Mouse (Mus musculus): ENCODE results near the gene Tsacc. TPM values are rescaled to one million over a fixed set of nuclear protein-coding genes. Genes with fewer than 3 reads are reported as not detected.
A peak's percentile ranks its signal among the peaks of the same experiment; 100 is the strongest.

Tsacc gene
- polyA plus RNA-seq (2015; fragmentation: Nextera tagmentation; extraction: Ambion mirVana), result 6.3 and 6.9 TPM in 2 replicates

DNA sequence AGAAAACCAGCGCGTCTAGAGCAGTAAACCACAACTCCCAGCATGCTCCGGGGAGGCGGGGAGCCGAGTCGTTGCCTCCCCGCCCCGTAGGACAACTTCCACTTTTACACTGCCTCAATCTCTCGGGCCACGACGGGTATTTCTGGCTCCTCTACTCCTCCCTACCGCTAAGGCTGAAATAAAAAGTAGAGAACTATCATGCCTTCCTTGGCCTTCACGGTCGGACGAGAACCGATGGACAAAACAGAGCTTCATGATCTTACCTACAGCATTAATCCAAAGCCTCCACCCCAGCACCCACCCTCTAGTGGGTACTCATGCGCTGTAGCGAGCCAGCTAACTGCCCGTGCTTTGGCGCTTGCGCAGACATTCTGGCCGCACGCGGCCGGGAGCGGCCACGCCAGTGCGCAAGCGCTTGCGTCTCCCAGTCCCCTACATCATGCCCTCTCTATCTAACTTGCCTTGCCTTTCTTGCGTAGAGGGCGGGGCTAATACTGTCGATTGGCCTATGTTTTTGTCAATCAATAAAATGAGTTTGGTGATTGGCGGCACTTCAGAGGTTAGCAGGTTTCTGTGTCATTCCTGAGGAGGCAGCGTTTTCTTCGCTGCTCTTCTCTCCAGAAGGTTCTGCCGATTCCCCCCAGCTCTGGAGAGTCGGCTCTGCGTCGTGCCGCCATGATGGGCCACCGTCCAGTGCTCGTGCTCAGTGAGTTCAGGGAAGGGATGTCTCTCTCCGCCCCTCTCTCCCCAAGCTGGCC is at the start of gene Tsacc, which contains the start of gene Cct3:
TSS of gene Tsacc (minus strand) at position 439 of the 758 bp plus-strand sequence.
TSS of gene Cct3 (plus strand) at position 556 of the 758 bp plus-strand sequence.
- ATAC-seq (ENCODE audit: low read depth) (peak; percentile 98), DNase-seq (peak; percentile 93)
- Histone ChIP-seq H3K4me1 (replicated peaks) (peaks cover 31% of the 10 kb centered on the region), H3K27me3 (no peaks in the 10 kb centered on the region), H3K4me3 (replicated peaks) (peak within 1 kb of the TSS; percentile 89), H3K36me3 (peaks cover 29% of the 10 kb centered on the region), H3K4me2 (peak within 1 kb of the TSS; percentile 85), H3K27ac (peak within 1 kb of the TSS; percentile 95), H3K9me3 (replicated peaks) (no peaks in the 10 kb centered on the region), H3K9ac (peak within 1 kb of the TSS; percentile 90)
- 0% methylated on average over 44 of the region's 44 CpGs for WGBS (ENCODE audit: insufficient replicate concordance)

DNA sequence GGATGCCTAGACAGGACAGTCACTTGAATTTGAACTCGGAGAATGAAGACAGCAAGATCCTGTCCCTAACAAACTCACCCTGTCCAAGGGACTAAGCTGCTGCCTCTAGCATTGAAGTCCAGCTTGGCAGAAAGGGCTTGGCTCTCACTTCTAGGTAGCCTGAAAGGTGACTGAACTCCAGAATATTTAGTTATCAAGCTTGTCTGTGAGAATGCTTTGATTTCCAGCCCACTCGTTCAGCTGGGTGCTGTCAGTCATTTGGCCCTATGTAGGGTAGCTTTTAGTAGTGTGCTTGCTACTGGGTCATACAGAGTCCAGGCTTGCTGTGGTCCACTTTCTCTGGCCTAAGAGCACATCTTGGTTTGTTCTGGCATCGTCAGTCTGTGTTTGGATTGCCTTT is 42.2 kb upstream of the Tsacc start:
- H3K36me3 ChIP-seq, result peaks cover 33% of the 10 kb centered on the region
- no peaks in the 10 kb centered on the region for H3K27me3 ChIP-seq
- H3K27ac ChIP-seq, result peak overlapping the region; percentile 97
- peak overlapping the region; percentile 77 for H3K4me3 ChIP-seq (replicated peaks)
- no peak for DNase-seq
- H3K4me1 ChIP-seq (replicated peaks), result peaks cover 59% of the 10 kb centered on the region
- ATAC-seq (ENCODE audit: low read depth), result no peak
- H3K4me2 ChIP-seq, result peak overlapping the region; percentile 81
- 53% methylated on average over 3 of the region's 3 CpGs for WGBS (ENCODE audit: insufficient replicate concordance)
- H3K9ac ChIP-seq, result peak overlapping the region; percentile 70
- H3K9me3 ChIP-seq (replicated peaks), result no peaks in the 10 kb centered on the region

DNA sequence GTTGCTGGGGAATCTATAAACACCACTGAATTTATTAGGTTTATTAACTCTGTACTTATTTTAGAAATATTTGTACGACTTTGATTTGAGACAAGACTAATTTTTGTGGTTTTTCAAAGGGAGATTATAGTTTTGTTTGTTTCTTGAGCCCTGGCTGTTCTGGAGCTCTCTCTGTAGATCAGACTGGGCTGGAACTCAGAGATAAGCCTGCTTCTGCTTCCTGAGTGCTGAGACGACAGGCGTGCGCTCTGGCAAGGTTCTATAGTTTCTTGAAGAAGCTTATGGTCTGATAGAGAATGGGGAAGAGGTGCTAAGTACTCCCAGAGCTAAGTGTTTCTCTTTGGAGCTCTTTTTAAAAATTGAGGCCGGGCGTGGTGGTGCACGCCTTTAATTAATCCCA is 41.5 kb upstream of the Tsacc start:
- Histone ChIP-seq H3K27me3 (no peaks in the 10 kb centered on the region), H3K4me1 (replicated peaks) (peaks cover 66% of the 10 kb centered on the region), H3K9ac (peak overlapping the region; percentile 90), H3K9me3 (replicated peaks) (no peaks in the 10 kb centered on the region), H3K27ac (peak overlapping the region; percentile 97), H3K4me2 (peak overlapping the region; percentile 81), H3K36me3 (peaks cover 26% of the 10 kb centered on the region), H3K4me3 (replicated peaks) (peak overlapping the region; percentile 77)
- 19% methylated on average over 7 of the region's 7 CpGs for WGBS (ENCODE audit: insufficient replicate concordance)
- DNase-seq, result peak; percentile 68
- ATAC-seq (ENCODE audit: low read depth), result peak; percentile 66

DNA sequence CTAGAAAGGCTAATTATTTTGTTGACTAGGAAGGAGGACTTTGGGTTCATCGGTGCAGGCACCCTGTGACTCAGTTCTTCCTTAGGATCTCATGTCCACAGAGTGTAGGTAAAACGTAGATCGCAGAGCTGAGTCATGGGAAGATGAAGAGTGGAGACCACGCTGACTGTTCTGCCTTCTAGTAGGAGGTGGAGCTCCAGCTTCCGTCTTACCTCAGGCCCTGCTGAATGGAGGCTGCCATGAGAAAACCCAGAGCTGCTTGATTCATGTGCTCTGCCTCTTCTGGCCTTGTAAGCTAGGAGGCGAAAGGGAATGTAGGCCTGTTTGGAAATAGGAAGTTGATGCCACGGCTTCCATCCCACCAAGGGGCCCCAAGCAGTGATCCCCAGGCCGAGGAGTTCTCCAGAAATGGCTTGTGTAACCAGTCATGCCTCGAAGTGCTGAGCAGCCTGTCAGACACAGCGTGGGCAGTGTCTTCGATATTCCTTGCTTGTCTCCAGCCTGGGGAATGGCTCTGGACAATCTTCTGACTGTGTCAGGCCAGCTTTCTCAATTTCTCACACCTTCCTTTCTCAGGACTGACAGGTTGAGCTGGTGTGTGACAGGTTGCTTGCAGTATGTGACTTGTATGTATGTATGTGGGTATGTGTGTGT is 40.7 kb upstream of the Tsacc start:
- peak; percentile 61 for ATAC-seq (ENCODE audit: low read depth)
- WGBS (ENCODE audit: insufficient replicate concordance), result 21% methylated on average over 11 of the region's 11 CpGs
- Histone ChIP-seq H3K4me2 (peak overlapping the region; percentile 81), H3K36me3 (peaks cover 18% of the 10 kb centered on the region), H3K27me3 (no peaks in the 10 kb centered on the region), H3K4me1 (replicated peaks) (peaks cover 68% of the 10 kb centered on the region), H3K4me3 (replicated peaks) (peak overlapping the region; percentile 77), H3K9me3 (replicated peaks) (no peaks in the 10 kb centered on the region), H3K9ac (peak overlapping the region; percentile 90), H3K27ac (peak overlapping the region; percentile 97)
- peak; percentile 63 for DNase-seq

DNA sequence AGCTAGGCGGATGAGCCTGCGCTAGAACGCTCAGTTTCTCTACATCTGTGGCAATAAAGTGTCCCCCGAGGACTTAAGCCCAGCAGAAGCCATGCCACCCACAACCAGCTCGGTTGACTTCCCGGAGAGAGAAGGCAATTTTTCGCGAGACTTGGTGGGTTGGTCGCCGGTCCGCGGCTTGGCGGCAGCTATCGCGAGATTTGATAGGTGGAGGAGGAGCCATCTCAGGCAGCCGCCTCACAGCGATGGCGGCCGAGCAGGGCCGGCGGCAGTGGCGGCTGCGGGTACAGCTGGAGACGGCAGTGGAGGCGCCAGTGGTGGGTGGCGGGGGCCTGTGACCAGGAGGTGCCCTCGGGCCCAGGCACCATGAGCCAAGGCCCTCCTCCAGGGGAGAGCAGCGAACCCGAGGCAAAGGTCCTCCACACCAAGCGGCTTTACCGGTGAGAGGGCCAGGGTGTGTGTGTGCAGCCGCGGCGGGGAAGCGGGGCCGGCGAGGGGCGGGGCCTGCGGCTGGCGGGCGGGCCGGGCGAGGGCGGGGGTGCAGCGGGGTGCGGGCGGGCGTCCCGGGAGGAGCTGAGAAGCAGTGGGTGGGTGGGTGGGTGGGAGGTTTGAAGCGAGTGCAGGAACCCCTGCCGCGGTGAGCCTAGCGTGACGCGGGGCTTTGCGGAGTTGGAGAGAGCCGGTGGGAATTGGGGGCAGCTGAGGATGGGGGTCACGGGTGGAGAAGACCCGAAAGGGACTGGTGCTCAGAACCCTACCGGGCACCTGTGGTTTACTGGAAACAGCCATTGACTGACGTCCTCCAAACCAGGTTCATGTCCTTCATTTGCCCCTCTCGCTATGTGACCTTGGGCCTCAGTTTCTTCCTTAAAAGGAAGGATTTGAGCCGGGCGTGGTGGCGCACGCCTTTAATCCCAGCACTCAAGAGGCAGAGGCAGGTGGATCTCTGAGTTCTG is 39.5 kb upstream of the Tsacc start, which contains the start of the genes Tmem79 and Smg5:
TSS of gene Tmem79 (minus strand) at position 91 of the 956 bp plus-strand sequence.
TSS of gene Smg5 (plus strand) at position 203 of the 956 bp plus-strand sequence.
- Histone ChIP-seq H3K36me3 (peaks cover 6% of the 10 kb centered on the region), H3K4me3 (replicated peaks) (peak within 1 kb of the TSS; percentile 77), H3K4me2 (peak within 1 kb of the TSS; percentile 81), H3K9ac (peak within 1 kb of the TSS; percentile 90), H3K9me3 (replicated peaks) (no peaks in the 10 kb centered on the region), H3K27ac (peak within 1 kb of the TSS; percentile 97), H3K4me1 (replicated peaks) (peaks cover 63% of the 10 kb centered on the region), H3K27me3 (no peaks in the 10 kb centered on the region)
- peak; percentile 84 for ATAC-seq (ENCODE audit: low read depth)
- WGBS (ENCODE audit: insufficient replicate concordance), result 2% methylated on average over 52 of the region's 66 CpGs
- DNase-seq, result peak; percentile 96

DNA sequence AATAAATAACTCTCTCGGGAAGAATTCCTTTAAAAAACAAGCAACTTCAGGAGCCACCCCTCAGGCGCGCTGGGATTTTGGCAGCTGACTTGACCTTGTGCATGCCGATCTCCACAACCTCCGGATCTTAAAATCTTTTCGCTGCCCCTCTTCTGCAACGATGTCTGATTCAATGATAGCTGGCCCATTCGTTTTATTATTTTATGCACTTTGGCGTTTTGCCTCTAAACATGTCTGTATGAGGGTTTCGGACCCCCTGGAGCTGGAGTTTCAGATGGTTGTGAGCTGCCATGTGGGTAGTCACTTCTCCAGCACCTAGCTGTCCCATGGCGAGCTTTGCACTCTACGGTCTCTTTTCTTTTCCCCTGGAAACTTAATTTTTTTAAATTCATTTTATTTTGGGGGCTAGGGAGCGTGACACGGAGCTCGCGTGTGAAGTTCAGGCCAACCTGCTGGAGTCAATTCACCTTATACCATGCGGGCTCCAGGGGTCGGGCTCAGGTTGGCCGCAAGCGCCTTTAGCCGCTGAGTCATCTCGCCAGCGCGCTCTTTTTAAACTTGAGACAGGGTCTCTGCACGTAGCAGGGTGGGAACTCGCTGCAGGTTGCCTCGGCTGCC is 38.7 kb upstream of the Tsacc start:
- Histone ChIP-seq H3K4me1 (replicated peaks) (peaks cover 55% of the 10 kb centered on the region), H3K9ac (peak overlapping the region; percentile 90), H3K27me3 (no peaks in the 10 kb centered on the region), H3K36me3 (peaks cover 1% of the 10 kb centered on the region), H3K4me3 (replicated peaks) (peak overlapping the region; percentile 77), H3K4me2 (peak overlapping the region; percentile 81), H3K27ac (peak overlapping the region; percentile 97), H3K9me3 (replicated peaks) (no peaks in the 10 kb centered on the region)
- ATAC-seq (ENCODE audit: low read depth), result peak; percentile 30
- under 1% methylated on average over 27 of the region's 27 CpGs for WGBS (ENCODE audit: insufficient replicate concordance)
- DNase-seq, result no peak

DNA sequence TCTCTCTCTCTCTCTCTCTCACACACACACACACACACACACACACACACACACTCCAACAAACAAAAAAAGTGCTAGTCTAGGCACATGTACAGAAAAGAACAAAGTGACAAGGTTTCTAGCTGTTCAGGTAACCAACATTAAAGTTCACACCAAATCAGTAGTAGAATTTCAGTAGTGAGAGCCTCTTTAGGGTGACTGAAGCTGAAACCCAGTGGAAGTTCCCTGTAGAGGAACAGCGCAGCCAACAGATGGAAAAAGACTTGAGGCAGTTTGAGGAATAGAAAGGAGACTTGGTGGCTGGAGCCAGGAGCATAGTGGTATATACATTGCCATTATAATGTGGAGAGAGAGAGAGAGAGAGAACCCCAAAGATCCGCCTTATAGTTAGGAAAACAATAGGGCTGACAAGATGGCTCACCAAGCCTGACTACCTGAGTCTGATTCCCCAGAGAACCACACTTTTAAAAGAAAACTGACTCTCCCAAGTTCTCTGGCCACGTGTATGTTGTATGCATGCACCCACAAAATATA is 38.2 kb upstream of the Tsacc start:
- ATAC-seq (ENCODE audit: low read depth) (no peak), DNase-seq (no peak)
- H3K9ac ChIP-seq, result peak overlapping the region; percentile 90
- no peaks in the 10 kb centered on the region for H3K27me3 ChIP-seq
- no peaks in the 10 kb centered on the region for H3K36me3 ChIP-seq
- H3K4me3 ChIP-seq (replicated peaks), result peak overlapping the region; percentile 77
- H3K27ac ChIP-seq, result peak overlapping the region; percentile 97
- 17% methylated on average over 3 of the region's 3 CpGs for WGBS (ENCODE audit: insufficient replicate concordance)
- peaks cover 52% of the 10 kb centered on the region for H3K4me1 ChIP-seq (replicated peaks)
- H3K4me2 ChIP-seq, result peak overlapping the region; percentile 81
- H3K9me3 ChIP-seq (replicated peaks), result no peaks in the 10 kb centered on the region

DNA sequence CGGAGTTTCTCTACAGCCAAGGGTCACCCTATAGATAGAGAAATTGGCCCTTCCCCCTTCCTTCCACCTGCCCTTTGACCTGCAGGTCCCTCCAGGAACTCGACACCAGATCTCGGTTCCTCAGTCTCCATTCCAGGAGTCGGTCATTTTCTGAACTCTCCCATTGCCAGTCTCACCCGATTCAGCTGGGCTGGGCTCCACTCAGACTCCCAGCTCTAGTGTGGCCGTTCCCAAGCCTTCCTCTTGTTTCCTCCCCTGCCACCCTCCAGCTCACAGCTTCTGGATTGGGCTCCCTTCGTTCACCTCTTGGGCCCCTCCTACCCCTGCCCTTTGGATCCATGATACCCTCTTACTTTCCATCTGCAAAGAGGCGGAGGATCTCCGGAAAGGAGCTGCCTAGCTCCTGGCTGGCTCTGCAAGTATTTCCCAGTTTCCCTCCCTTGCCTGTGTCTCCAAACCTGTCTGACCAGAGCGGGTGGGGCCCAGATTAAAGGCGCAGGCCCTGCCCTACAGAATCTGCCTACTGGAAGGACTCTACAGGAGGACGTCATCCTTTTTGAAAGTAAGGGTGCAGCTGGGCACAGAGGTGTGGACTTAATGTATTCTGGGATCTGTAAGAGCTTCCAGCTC is 37.3 kb upstream of the Tsacc start:
- Histone ChIP-seq H3K4me1 (replicated peaks) (peaks cover 45% of the 10 kb centered on the region), H3K9me3 (replicated peaks) (no peaks in the 10 kb centered on the region), H3K4me2 (peak overlapping the region; percentile 81), H3K36me3 (peaks cover 6% of the 10 kb centered on the region), H3K9ac (peak overlapping the region; percentile 90), H3K27ac (peak overlapping the region; percentile 97), H3K27me3 (no peaks in the 10 kb centered on the region), H3K4me3 (replicated peaks) (peak overlapping the region; percentile 77)
- 0 out of 2 replicates have a peak, but pooled peaks have one; percentile 16 for ATAC-seq (ENCODE audit: low read depth)
- DNase-seq, result peak; percentile 46
- 49% methylated on average over 12 of the region's 12 CpGs for WGBS (ENCODE audit: insufficient replicate concordance)

DNA sequence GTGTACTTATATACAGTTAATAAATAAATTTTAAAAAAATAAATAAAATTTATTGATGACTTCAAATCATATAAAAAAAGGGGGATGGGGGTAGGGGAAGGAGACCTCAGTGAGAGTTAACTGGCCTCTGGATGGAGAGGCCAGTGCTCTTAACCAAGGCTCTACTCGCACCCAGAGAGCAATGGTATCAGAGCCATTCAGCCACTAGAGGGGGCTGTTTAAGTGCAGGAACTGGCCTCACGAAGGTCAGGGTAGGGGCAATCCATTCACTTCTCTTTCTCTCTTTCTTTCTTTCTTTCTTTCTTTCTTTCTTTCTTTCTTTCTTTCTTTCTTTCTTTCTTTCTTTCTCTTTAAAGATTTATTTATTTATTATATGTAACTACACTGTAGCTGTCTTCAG is 34.5 kb upstream of the Tsacc start:
- peaks cover 28% of the 10 kb centered on the region for H3K36me3 ChIP-seq
- no peak overlapping the region for H3K4me3 ChIP-seq (replicated peaks)
- H3K9ac ChIP-seq, result no peak overlapping the region
- peaks cover 26% of the 10 kb centered on the region for H3K4me1 ChIP-seq (replicated peaks)
- DNase-seq (peak; percentile 56), ATAC-seq (ENCODE audit: low read depth) (no peak)
- H3K9me3 ChIP-seq (replicated peaks), result no peaks in the 10 kb centered on the region
- 11% methylated on average over 2 of the region's 2 CpGs for WGBS (ENCODE audit: insufficient replicate concordance)
- no peaks in the 10 kb centered on the region for H3K27me3 ChIP-seq
- no peak overlapping the region for H3K27ac ChIP-seq
- H3K4me2 ChIP-seq, result no peak overlapping the region

DNA sequence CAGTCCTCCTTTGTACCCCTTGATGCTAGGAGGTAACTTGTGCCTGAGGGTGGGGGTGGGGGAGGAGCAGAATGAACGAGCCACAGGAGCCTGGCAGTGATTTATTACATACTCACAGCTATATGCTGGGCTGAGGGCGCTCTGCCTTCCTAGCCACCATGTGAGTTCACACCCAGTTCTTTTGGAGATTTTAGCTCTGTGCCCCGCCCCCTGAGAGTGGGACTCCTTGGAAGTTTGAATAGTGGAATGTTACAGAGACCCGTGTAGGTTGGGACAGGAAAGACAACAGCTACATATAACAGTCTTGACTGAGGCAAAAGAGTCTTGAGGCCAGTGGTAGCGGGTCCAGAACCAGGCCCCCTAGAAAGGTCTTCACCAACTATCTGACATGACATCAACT is 32.2 kb upstream of the Tsacc start:
- Histone ChIP-seq H3K27ac (no peak overlapping the region), H3K36me3 (peaks cover 29% of the 10 kb centered on the region), H3K9me3 (replicated peaks) (no peaks in the 10 kb centered on the region), H3K4me3 (replicated peaks) (no peak overlapping the region), H3K9ac (no peak overlapping the region), H3K4me2 (no peak overlapping the region), H3K27me3 (no peaks in the 10 kb centered on the region), H3K4me1 (replicated peaks) (peaks cover 28% of the 10 kb centered on the region)
- WGBS (ENCODE audit: insufficient replicate concordance), result 61% methylated on average over 5 of the region's 5 CpGs
- ATAC-seq (ENCODE audit: low read depth) (no peak), DNase-seq (no peak)

All from liver, embryonic 13.5 days (tissue).